Mouse (Mus musculus) G1E (cell line): ENCODE measurements at regions not wholly inside any gene's neighbourhood (a gene's known extent, or its start where the extent isn't known, plus 50 kb on each side); places are given as distances from the start of the nearest gene placed in this dataset.

Source experiments
- ATAC-seq: 2 replicates; pipeline ENCODE4 v1.8.0; 2016; ENCODE audit warnings: mild to moderate bottlenecking; ENCODE audit not compliant: insufficient number of reproducible peaks, poor library complexity, low FRiP score, severe bottlenecking; ENCODE audit errors: extremely low read depth
- DNase-seq: peaks from one replicate; pipeline ENCODE4 v3.0.0; 2012; ENCODE audit warnings: low spot score
- H3K27me3 ChIP-seq: 2 replicates; pipeline ENCODE4 v1.6.1; 2012; ENCODE audit warnings: mild to moderate bottlenecking, low read length, inconsistent platforms; ENCODE audit not compliant: insufficient read depth
- H3K36me3 ChIP-seq: replicated peaks from 2 replicates; pipeline ENCODE3; 2012; ENCODE audit warnings: mild to moderate bottlenecking, inconsistent platforms
- H3K4me1 ChIP-seq: 2 replicates; pipeline ENCODE4 v1.6.1; 2012; ENCODE audit warnings: low read depth, low read length, inconsistent platforms, mixed read lengths; ENCODE audit not compliant: insufficient read depth
- H3K4me3 ChIP-seq: 2 replicates; pipeline ENCODE4 v1.5.1; 2012; ENCODE audit warnings: low read depth, mild to moderate bottlenecking, inconsistent platforms, low read length, moderate library complexity, mixed read lengths
- H3K9me3 ChIP-seq: replicated peaks from 2 replicates; pipeline ENCODE4 v1.6.1; 2012; ENCODE audit warnings: inconsistent platforms
- CTCF ChIP-seq: IDR thresholded peaks from 2 replicates; pipeline ENCODE4 v1.5.1; 2012; ENCODE audit warnings: low read depth, low read length, inconsistent platforms, mixed read lengths
- GATA1 ChIP-seq: IDR thresholded peaks from 2 replicates; pipeline ENCODE4 v1.6.1; 2012; ENCODE audit warnings: borderline replicate concordance, low read length, inconsistent platforms, mixed read lengths
- GATA2 ChIP-seq: IDR thresholded peaks from 2 replicates; pipeline ENCODE4 v1.6.1; 2012; ENCODE audit warnings: low read depth, low read length, inconsistent platforms, borderline replicate concordance
- POLR2AphosphoS5 ChIP-seq: IDR thresholded peaks from 2 replicates; pipeline ENCODE4 v1.6.1; 2012; ENCODE audit warnings: low read depth, low read length, inconsistent platforms; ENCODE audit not compliant: insufficient replicate concordance
- TAL1 ChIP-seq: conservative IDR thresholded peaks from 2 replicates; pipeline ENCODE4 v1.6.1; 2012; ENCODE audit warnings: low read depth, low read length, inconsistent platforms, mixed read lengths

- TF ChIP-seq GATA1, result no peak
- TF ChIP-seq POLR2AphosphoS5, result no peak
- no peak for TF ChIP-seq CTCF
- TF ChIP-seq GATA2, result no peak
- no peak for TF ChIP-seq TAL1
- H3K9me3 ChIP-seq, result no peaks in the 10 kb centered on the region
- H3K36me3 ChIP-seq, result no peaks in the 10 kb centered on the region
- H3K4me3 ChIP-seq, result no peak overlapping the region
- peaks cover 5% of the 10 kb centered on the region for H3K27me3 ChIP-seq
- ATAC-seq (no peak), DNase-seq (no peak)
- H3K4me1 ChIP-seq, result no peaks in the 10 kb centered on the region
Observed at GRCm38 (mm10) chr13:32419326-32419725, 80.8 kb upstream of the Gmds start.

GRCm38 (mm10) chr13:32418655-32419054 lies 80.1 kb upstream of the Gmds start:
- H3K4me3 ChIP-seq, result no peak overlapping the region
- no peaks in the 10 kb centered on the region for H3K36me3 ChIP-seq
- no peaks in the 10 kb centered on the region for H3K9me3 ChIP-seq
- DNase-seq (no peak), ATAC-seq (no peak)
- TF ChIP-seq GATA2, result no peak
- no peak for TF ChIP-seq TAL1
- no peak for TF ChIP-seq GATA1
- no peak for TF ChIP-seq CTCF
- no peak for TF ChIP-seq POLR2AphosphoS5
- H3K27me3 ChIP-seq, result peaks cover 5% of the 10 kb centered on the region
- no peaks in the 10 kb centered on the region for H3K4me1 ChIP-seq

- no peaks in the 10 kb centered on the region for H3K9me3 ChIP-seq
- no peaks in the 10 kb centered on the region for H3K36me3 ChIP-seq
- DNase-seq, result no peak
- no peak overlapping the region for H3K4me3 ChIP-seq
- no peaks in the 10 kb centered on the region for H3K4me1 ChIP-seq
- H3K27me3 ChIP-seq, result peaks cover 5% of the 10 kb centered on the region
- no peak for ATAC-seq
- no peak for TF ChIP-seq POLR2AphosphoS5
- TF ChIP-seq GATA1, result no peak
- no peak for TF ChIP-seq CTCF
- no peak for TF ChIP-seq TAL1
- no peak for TF ChIP-seq GATA2
Observed at GRCm38 (mm10) chr13:32417907-32418306, 79.4 kb upstream of the Gmds start.

GRCm38 (mm10) chr13:32411287-32411935 lies 72.9 kb upstream of the Gmds start:
- no peaks in the 10 kb centered on the region for H3K36me3 ChIP-seq
- TF ChIP-seq CTCF (peak; percentile 74), GATA1 (no peak)
- no peak for ATAC-seq
- H3K4me1 ChIP-seq, result no peaks in the 10 kb centered on the region; the same call in 1 of the 2 replicates
- no peaks in the 10 kb centered on the region for H3K9me3 ChIP-seq
- DNase-seq, result peak; percentile 4
- H3K4me3 ChIP-seq, result no peak overlapping the region
- peaks cover 13% of the 10 kb centered on the region for H3K27me3 ChIP-seq

- TF ChIP-seq GATA2 (no peak), GATA1 (no peak), POLR2AphosphoS5 (no peak), TAL1 (no peak), CTCF (no peak)
- ATAC-seq, result no peak
Observed at GRCm38 (mm10) chr13:32410065-32410464, 71.5 kb upstream of the Gmds start.

GRCm38 (mm10) chr13:32398616-32399015 lies 60.1 kb upstream of the Gmds start:
- DNase-seq, result no peak
- Histone ChIP-seq H3K9me3 (no peaks in the 10 kb centered on the region), H3K4me3 (no peak overlapping the region), H3K36me3 (no peaks in the 10 kb centered on the region), H3K4me1 (no peaks in the 10 kb centered on the region), H3K27me3 (no peaks in the 10 kb centered on the region)
- TF ChIP-seq GATA2 (no peak), CTCF (no peak), POLR2AphosphoS5 (no peak), TAL1 (no peak), GATA1 (no peak)
- ATAC-seq, result no peak

More at GRCm38 (mm10) chr13:32410065-32410464, 71.5 kb upstream of the Gmds start:
- H3K27me3 ChIP-seq, result peaks cover 10% of the 10 kb centered on the region; the same call in 1 of the 2 replicates
- H3K36me3 ChIP-seq, result no peaks in the 10 kb centered on the region
- no peaks in the 10 kb centered on the region; the same call in 1 of the 2 replicates for H3K4me1 ChIP-seq
- H3K9me3 ChIP-seq, result no peaks in the 10 kb centered on the region
- no peak for DNase-seq
- H3K4me3 ChIP-seq, result no peak overlapping the region
